Mouse (Mus musculus): ENCODE measurements at regions not wholly inside any gene's neighbourhood (a gene's known extent, or its start where the extent isn't known, plus 50 kb on each side); places are given as distances from the start of the nearest gene placed in this dataset.

GRCm38 (mm10) chr3:128954886-128955285 is 244.8 kb upstream of the Pitx2 start:
- H3K27me3 ChIP-seq (ENCODE audit: control insufficient read depth, insufficient read depth, low read length) = no peaks in the 10 kb centered on the region
- TF ChIP-seq CTCF (IDR thresholded peaks at IDR 0.05; ENCODE audit: low read depth) = no peak
- TF ChIP-seq EP300 (IDR thresholded peaks at IDR 0.05; ENCODE audit: low read depth) = no peak
- H3K36me3 ChIP-seq (replicated peaks; ENCODE audit: control insufficient read depth, insufficient read depth, low read length) = no peaks in the 10 kb centered on the region
- H3K4me1 ChIP-seq (ENCODE audit: control insufficient read depth, insufficient read depth) = no peaks in the 10 kb centered on the region
- H3K9me3 ChIP-seq (replicated peaks; ENCODE audit: control insufficient read depth, low read length) = no peaks in the 10 kb centered on the region
- no peak overlapping the region for H3K27ac ChIP-seq (ENCODE audit: low read depth)
- H3K9ac ChIP-seq (replicated peaks; ENCODE audit: low read depth, low read length) = no peak overlapping the region
- WGBS = 90% methylated on average over 8 of the region's 8 CpGs
- DNase-seq (ENCODE audit: low spot score) = no peak
- no peak overlapping the region for H3K4me3 ChIP-seq (ENCODE audit: low read depth, low read length)
- no peak for ATAC-seq (ENCODE audit: insufficient read depth, low read depth)
- no peak overlapping the region for H3K4me2 ChIP-seq (ENCODE audit: low read depth, low read length)

GRCm38 (mm10) chr3:128976752-128977151 is 222.9 kb upstream of the Pitx2 start:
- Histone ChIP-seq H3K9me3 (replicated peaks; ENCODE audit: control insufficient read depth, low read length) (no peaks in the 10 kb centered on the region), H3K9ac (replicated peaks; ENCODE audit: low read depth, low read length) (no peak overlapping the region), H3K27ac (ENCODE audit: low read depth) (no peak overlapping the region), H3K4me1 (ENCODE audit: control insufficient read depth, insufficient read depth) (no peaks in the 10 kb centered on the region), H3K27me3 (ENCODE audit: control insufficient read depth, insufficient read depth, low read length) (no peaks in the 10 kb centered on the region), H3K4me2 (ENCODE audit: low read depth, low read length) (no peak overlapping the region), H3K4me3 (ENCODE audit: low read depth, low read length) (no peak overlapping the region), H3K36me3 (replicated peaks; ENCODE audit: control insufficient read depth, insufficient read depth, low read length) (no peaks in the 10 kb centered on the region)
- DNase-seq (ENCODE audit: low spot score) (no peak), ATAC-seq (ENCODE audit: insufficient read depth, low read depth) (no peak)
- 71% methylated on average over 5 of the region's 5 CpGs for WGBS
- TF ChIP-seq EP300 (IDR thresholded peaks at IDR 0.05; ENCODE audit: low read depth) (no peak), CTCF (IDR thresholded peaks at IDR 0.05; ENCODE audit: low read depth) (no peak)

GRCm38 (mm10) chr3:128990183-128990912 is 209.3 kb upstream of the Pitx2 start:
- peak overlapping the region; percentile 42 for H3K9ac ChIP-seq (replicated peaks; ENCODE audit: low read depth, low read length)
- no peaks in the 10 kb centered on the region for H3K4me1 ChIP-seq (ENCODE audit: control insufficient read depth, insufficient read depth)
- no peak for TF ChIP-seq CTCF (IDR thresholded peaks at IDR 0.05; ENCODE audit: low read depth)
- TF ChIP-seq EP300 (IDR thresholded peaks at IDR 0.05; ENCODE audit: low read depth) = no peak
- H3K27me3 ChIP-seq (ENCODE audit: control insufficient read depth, insufficient read depth, low read length) = no peaks in the 10 kb centered on the region
- peak overlapping the region; percentile 54 for H3K4me2 ChIP-seq (ENCODE audit: low read depth, low read length)
- no peaks in the 10 kb centered on the region for H3K36me3 ChIP-seq (replicated peaks; ENCODE audit: control insufficient read depth, insufficient read depth, low read length)
- WGBS = 51% methylated on average over 17 of the region's 17 CpGs
- no peaks in the 10 kb centered on the region for H3K9me3 ChIP-seq (replicated peaks; ENCODE audit: control insufficient read depth, low read length)
- no peak overlapping the region for H3K27ac ChIP-seq (ENCODE audit: low read depth)
- ATAC-seq (ENCODE audit: insufficient read depth, low read depth) = no peak
- H3K4me3 ChIP-seq (ENCODE audit: low read depth, low read length) = peak overlapping the region; percentile 34
- DNase-seq (ENCODE audit: low spot score) = no peak

DNA sequence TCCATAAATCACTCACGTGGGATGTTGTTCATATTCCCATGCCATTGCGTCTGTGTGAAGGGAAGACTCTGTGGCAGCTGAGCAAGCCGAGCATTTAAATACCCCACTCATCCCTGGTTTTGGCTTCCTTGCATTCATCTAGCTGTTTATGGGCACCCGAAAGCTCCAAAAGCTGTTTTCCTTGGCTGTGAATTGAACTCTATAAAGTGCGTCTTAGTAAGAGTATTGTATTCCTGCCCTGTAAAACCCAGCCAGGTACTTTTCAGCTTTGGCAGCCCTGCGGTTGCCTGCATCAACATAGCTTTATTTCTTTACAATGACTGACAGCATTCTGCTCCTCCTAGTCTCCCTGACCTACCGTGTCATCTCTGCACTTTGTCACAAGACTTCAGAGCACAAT is 196.8 kb upstream of the Pitx2 start:
- Histone ChIP-seq H3K9me3 (replicated peaks; ENCODE audit: control insufficient read depth, low read length) (no peaks in the 10 kb centered on the region), H3K4me2 (ENCODE audit: low read depth, low read length) (no peak overlapping the region), H3K4me3 (ENCODE audit: low read depth, low read length) (no peak overlapping the region), H3K27me3 (ENCODE audit: control insufficient read depth, insufficient read depth, low read length) (no peaks in the 10 kb centered on the region), H3K36me3 (replicated peaks; ENCODE audit: control insufficient read depth, insufficient read depth, low read length) (no peaks in the 10 kb centered on the region), H3K4me1 (ENCODE audit: control insufficient read depth, insufficient read depth) (peaks cover 7% of the 10 kb centered on the region; the same call in 1 of the 2 replicates), H3K27ac (ENCODE audit: low read depth) (no peak overlapping the region), H3K9ac (replicated peaks; ENCODE audit: low read depth, low read length) (no peak overlapping the region)
- DNase-seq (ENCODE audit: low spot score) = no peak
- TF ChIP-seq EP300 (IDR thresholded peaks at IDR 0.05; ENCODE audit: low read depth) (no peak), CTCF (IDR thresholded peaks at IDR 0.05; ENCODE audit: low read depth) (no peak)
- 62% methylated on average over 7 of the region's 7 CpGs for WGBS
- ATAC-seq (ENCODE audit: insufficient read depth, low read depth) = no peak

DNA sequence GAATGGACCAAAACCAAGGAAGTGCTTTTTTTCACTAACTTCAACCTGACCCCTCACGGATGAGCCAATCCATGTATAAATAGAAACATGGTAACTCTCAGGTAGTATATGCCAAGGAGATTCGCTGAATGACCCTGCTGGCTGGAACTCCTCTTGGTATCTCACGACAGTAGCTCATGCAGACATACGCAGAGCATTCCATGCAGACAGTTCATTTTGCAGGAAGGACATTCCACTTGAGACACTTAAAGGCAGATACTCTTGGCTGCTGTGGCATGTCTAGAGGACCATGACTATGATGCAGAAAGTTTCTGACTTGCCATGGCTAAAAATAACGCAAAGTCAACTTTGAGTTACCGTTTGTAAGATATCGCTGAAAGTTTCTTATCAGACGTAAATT is 195.6 kb upstream of the Pitx2 start:
- Histone ChIP-seq H3K27ac (ENCODE audit: low read depth) (no peak overlapping the region), H3K4me1 (ENCODE audit: control insufficient read depth, insufficient read depth) (peaks cover 7% of the 10 kb centered on the region; the same call in 1 of the 2 replicates), H3K4me2 (ENCODE audit: low read depth, low read length) (no peak overlapping the region), H3K4me3 (ENCODE audit: low read depth, low read length) (no peak overlapping the region), H3K9ac (replicated peaks; ENCODE audit: low read depth, low read length) (no peak overlapping the region), H3K9me3 (replicated peaks; ENCODE audit: control insufficient read depth, low read length) (no peaks in the 10 kb centered on the region), H3K36me3 (replicated peaks; ENCODE audit: control insufficient read depth, insufficient read depth, low read length) (no peaks in the 10 kb centered on the region), H3K27me3 (ENCODE audit: control insufficient read depth, insufficient read depth, low read length) (no peaks in the 10 kb centered on the region)
- ATAC-seq (ENCODE audit: insufficient read depth, low read depth) (peak; percentile 57; the same call in 1 of the 2 replicates), DNase-seq (ENCODE audit: low spot score) (peak; percentile 24)
- WGBS = 24% methylated on average over 8 of the region's 8 CpGs
- TF ChIP-seq EP300 (IDR thresholded peaks at IDR 0.05; ENCODE audit: low read depth) = no peak
- TF ChIP-seq CTCF (IDR thresholded peaks at IDR 0.05; ENCODE audit: low read depth) = no peak

GRCm38 (mm10) chr3:129038877-129039276 is 160.8 kb upstream of the Pitx2 start:
- no peak overlapping the region for H3K4me3 ChIP-seq (ENCODE audit: low read depth, low read length)
- no peak for DNase-seq (ENCODE audit: low spot score)
- 57% methylated on average over 2 of the region's 2 CpGs for WGBS
- H3K9ac ChIP-seq (replicated peaks; ENCODE audit: low read depth, low read length) = no peak overlapping the region
- H3K36me3 ChIP-seq (replicated peaks; ENCODE audit: control insufficient read depth, insufficient read depth, low read length) = no peaks in the 10 kb centered on the region
- H3K4me1 ChIP-seq (ENCODE audit: control insufficient read depth, insufficient read depth) = no peaks in the 10 kb centered on the region
- no peaks in the 10 kb centered on the region for H3K9me3 ChIP-seq (replicated peaks; ENCODE audit: control insufficient read depth, low read length)
- H3K27me3 ChIP-seq (ENCODE audit: control insufficient read depth, insufficient read depth, low read length) = no peaks in the 10 kb centered on the region
- ATAC-seq (ENCODE audit: insufficient read depth, low read depth) = no peak
- H3K4me2 ChIP-seq (ENCODE audit: low read depth, low read length) = no peak overlapping the region
- no peak overlapping the region for H3K27ac ChIP-seq (ENCODE audit: low read depth)
- TF ChIP-seq CTCF (IDR thresholded peaks at IDR 0.05; ENCODE audit: low read depth) (no peak), EP300 (IDR thresholded peaks at IDR 0.05; ENCODE audit: low read depth) (no peak)
